Mouse (Mus musculus) G1E (cell line): Measurements from ENCODE around the gene Sh3tc1.

Experiments used
- CTCF ChIP-seq: IDR thresholded peaks from 2 replicates; pipeline ENCODE4 v1.5.1; 2012; ENCODE audit warnings: low read depth, low read length, inconsistent platforms, mixed read lengths
- GATA1 ChIP-seq: IDR thresholded peaks from 2 replicates; pipeline ENCODE4 v1.6.1; 2012; ENCODE audit warnings: borderline replicate concordance, low read length, inconsistent platforms, mixed read lengths
- POLR2AphosphoS5 ChIP-seq: IDR thresholded peaks from 2 replicates; pipeline ENCODE4 v1.6.1; 2012; ENCODE audit warnings: low read depth, low read length, inconsistent platforms; ENCODE audit not compliant: insufficient replicate concordance
- TAL1 ChIP-seq: conservative IDR thresholded peaks from 2 replicates; pipeline ENCODE4 v1.6.1; 2012; ENCODE audit warnings: low read depth, low read length, inconsistent platforms, mixed read lengths

DNA sequence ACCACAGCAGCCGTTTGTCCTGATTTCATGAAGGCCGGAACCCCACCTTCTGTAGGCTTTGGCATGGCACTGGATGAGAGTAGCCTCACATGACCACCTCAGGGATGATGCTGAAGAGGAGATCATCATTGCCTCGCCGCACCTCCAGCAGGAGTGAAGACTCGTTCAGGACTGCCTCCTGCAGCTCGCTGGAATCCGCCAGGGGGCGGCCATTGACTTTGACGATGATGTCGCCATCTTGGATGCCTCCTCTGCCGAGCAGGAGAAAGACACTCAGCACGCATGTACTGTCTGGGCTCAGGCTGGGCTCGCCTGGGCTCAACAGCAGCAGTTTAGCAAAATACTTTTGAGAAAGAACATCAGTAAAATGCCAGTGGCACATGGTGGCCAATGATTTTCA, 86.9 kb downstream of the Sh3tc1 start:
- TF ChIP-seq CTCF (no peak), GATA1 (no peak), POLR2AphosphoS5 (no peak), TAL1 (no peak)
